Mouse (Mus musculus) embryonic fibroblast, embryonic 13.5 days (primary cell): ENCODE measurements around the gene Bpgm. TPM values are rescaled to one million over a fixed set of nuclear protein-coding genes. Genes with fewer than 3 reads are reported as not detected.

Source experiments
- H3K27ac ChIP-seq: 2 replicates; pipeline ENCODE4 v1.5.1; 2012; ENCODE audit warnings: low read length, control low read depth, inconsistent platforms; ENCODE audit not compliant: insufficient read depth
- H3K4me1 ChIP-seq: 2 replicates; pipeline ENCODE4 v1.6.1; 2011; ENCODE audit warnings: low read length; ENCODE audit not compliant: control insufficient read depth, insufficient read depth
- H3K4me3 ChIP-seq: 2 replicates; pipeline ENCODE4 v1.5.1; 2011; ENCODE audit warnings: mild to moderate bottlenecking, control low read depth, low read length; ENCODE audit not compliant: insufficient read depth
- CTCF ChIP-seq: IDR thresholded peaks from 2 replicates; pipeline ENCODE4 v1.5.1; 2011; ENCODE audit warnings: mild to moderate bottlenecking, control low read depth, low read length, moderate library complexity, borderline replicate concordance; ENCODE audit not compliant: insufficient read depth
- POLR2A ChIP-seq: IDR thresholded peaks from 2 replicates; pipeline ENCODE4 v1.6.1; 2011; ENCODE audit warnings: low read depth, mild to moderate bottlenecking, control low read depth, low read length, moderate library complexity
- polyA plus RNA-seq: library from polyadenylated mRNA; stranded (reverse); fragments of >200 nt; gene quantifications from 2 replicates; pipeline ENCODE4 v1.2.4, GENCODE M21; 2011; ENCODE audit warnings: low read depth; ENCODE audit not compliant: missing spikeins, insufficient read length

The Bpgm gene
- polyA plus RNA-seq, 1 experiment = 40.9 TPM

DNA sequence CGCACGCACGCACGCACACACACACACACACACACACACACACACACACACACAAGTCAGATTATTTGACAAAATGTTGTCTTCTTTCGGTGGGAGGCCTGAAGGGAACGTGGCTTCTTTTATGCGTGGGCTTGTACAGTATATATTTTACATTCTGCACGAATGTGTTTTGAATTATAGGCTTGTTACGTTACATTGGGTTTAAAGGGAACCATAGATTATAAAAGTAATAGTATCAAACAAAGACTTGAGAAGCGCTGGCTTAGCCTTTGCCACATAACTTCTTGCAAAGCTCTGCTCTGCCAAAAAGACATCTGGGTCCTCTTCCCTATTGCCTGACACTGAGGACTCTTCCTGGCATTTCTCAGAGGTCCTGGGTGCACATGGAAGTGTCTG lies 68.2 kb downstream of the Bpgm start:
- Histone ChIP-seq H3K27ac (peak overlapping the region; percentile 71), H3K4me3 (no peak overlapping the region), H3K4me1 (peaks cover 20% of the 10 kb centered on the region)
- TF ChIP-seq CTCF (no peak), POLR2A (no peak)

DNA sequence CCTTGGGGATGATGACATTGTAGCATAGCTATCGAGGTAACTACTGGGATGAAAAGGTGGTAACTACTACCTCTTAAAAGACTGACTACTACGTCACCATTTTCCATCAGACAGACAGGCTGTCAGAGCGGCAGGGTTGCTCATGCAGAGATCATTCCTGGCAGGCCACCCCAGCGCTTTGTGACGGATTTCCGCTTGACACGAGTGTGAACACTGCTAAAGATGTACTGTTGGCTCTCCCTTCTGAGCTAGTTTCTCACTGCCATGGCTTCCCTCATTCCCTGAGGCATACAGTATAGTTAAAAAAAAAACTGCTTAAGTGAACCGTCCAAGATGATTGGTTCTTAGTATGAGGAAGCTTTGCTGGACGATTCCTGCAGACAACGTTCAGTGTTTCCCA lies 69.3 kb downstream of the Bpgm start:
- TF ChIP-seq POLR2A = no peak
- TF ChIP-seq CTCF = no peak
- Histone ChIP-seq H3K4me3 (no peak overlapping the region), H3K4me1 (peaks cover 20% of the 10 kb centered on the region), H3K27ac (no peak overlapping the region)

DNA sequence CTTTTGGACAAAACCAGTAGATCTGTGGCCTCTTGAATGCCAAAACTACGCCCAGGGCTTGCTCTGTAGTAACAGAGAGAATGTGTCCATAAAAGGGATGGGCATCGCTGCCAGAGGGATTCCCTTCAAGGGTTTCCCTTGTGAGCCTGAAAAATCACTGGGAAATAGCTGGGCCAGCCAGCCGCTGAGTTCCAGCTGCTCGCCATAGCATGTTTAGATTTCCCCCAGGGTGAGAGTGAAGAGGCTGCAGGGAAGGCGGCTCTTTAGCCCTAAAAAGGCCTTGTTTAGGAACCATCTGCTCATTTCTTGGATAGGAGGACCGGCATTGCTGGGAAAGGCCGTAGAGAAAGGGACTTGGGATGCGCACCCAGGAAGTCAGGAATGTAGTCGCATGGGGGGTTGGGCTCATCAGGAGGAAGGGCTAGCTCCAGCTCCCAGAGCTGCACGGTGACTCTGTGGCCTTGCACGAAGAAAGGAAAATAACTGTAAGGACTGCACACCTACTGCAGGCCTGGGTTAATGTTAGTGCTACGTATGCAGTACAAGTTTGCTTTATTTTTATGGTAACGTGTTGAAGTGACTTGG lies 72.5 kb downstream of the Bpgm start:
- Histone ChIP-seq H3K4me1 (peaks cover 13% of the 10 kb centered on the region), H3K4me3 (no peak overlapping the region), H3K27ac (no peak overlapping the region)
- TF ChIP-seq POLR2A = no peak
- TF ChIP-seq CTCF = no peak

- peaks cover 10% of the 10 kb centered on the region; the same call in 1 of the 2 replicates for H3K4me1 ChIP-seq
- TF ChIP-seq CTCF (peak; percentile 61; the same call in 1 of the 2 replicates), POLR2A (no peak)
- H3K27ac ChIP-seq = no peak overlapping the region
- no peak overlapping the region for H3K4me3 ChIP-seq
Observed at GRCm38 (mm10) chr6:34549017-34549416, 73.0 kb downstream of the Bpgm start.

DNA sequence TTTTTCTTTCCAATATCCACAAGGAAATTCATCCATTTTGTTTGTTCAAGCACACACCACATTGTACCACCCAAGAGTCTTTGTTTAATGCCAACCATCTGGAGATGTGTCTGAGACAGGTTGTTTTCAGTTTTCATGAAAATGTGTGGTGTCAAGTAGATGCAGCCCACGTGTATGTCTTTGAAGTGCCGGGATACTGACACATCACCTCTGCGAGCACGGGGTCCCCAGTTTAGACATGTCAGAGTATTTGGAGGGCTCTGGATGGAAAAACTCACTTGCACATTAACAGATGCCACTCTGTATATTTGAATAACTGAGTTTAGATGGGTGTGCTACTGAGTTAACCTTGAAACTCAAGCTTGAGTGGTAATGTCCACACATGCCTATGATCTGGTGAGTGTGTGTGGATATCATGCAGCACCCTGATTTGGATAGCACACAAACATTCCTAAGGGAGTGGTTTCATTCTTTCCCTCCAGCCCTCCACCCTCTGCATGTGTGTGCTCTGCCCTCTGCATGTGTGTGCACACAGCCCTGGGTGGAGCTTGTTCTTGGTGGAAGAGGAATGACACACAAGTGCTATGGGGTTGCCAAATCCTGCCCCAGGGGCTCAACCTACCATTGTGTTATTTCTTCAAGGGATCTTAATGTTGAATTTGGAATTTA lies 76.6 kb downstream of the Bpgm start:
- TF ChIP-seq POLR2A (no peak), CTCF (no peak)
- Histone ChIP-seq H3K4me1 (peaks cover 5% of the 10 kb centered on the region; the same call in 1 of the 2 replicates), H3K27ac (no peak overlapping the region), H3K4me3 (no peak overlapping the region)

DNA sequence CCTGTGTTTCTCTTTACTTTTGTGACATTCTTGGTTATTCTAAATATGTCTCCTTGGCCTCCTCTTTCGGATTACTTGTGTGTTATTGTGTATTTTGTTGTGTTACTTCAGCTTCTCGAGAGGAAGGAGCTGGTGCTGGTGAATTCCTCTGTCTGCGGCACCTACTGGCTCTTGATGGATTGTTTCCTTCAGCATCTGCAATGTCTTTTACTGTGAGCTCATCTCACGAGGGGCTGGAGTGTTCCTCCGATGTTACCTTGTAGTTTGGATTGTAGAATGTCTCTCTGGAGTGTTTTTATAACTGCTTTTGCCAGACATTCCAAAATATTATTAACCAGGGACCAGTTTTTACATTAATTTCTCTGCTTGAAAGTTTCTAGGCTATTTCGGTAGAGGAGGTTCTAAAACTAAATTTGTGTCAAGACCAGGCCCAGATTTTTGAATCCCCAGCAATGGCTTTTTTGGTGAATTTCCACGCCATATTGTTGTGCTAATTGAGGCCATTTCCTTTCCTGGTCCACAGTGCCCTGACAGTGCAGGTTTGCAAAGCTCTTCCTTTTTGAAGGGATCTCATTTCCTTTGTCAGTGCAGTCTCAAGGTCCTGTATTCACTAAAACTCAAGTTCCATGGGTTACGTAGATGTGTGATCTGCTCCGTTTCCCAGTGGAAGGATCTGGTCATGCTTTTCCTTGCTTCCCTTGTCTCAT lies 78.4 kb downstream of the Bpgm start:
- Histone ChIP-seq H3K4me1 (no peaks in the 10 kb centered on the region), H3K4me3 (no peak overlapping the region), H3K27ac (no peak overlapping the region; the same call in 1 of the 2 replicates)
- no peak for TF ChIP-seq CTCF
- TF ChIP-seq POLR2A = no peak

Other genes with a start within 250 kb of the Bpgm start
- gene Akr1b3, start 158.7 kb upstream of the Bpgm start, polyA plus RNA-seq = 99.7 and 105 TPM in 2 replicates
- 53.5 and 71.1 TPM in 2 replicates for gene Akr1b8, start 122.1 kb upstream of the Bpgm start, polyA plus RNA-seq
- 19.9 and 27.7 TPM in 2 replicates for gene Akr1b10, start 92.0 kb upstream of the Bpgm start, polyA plus RNA-seq
- not detected in 2 replicates for gene Akr1b7, start 63.9 kb upstream of the Bpgm start, polyA plus RNA-seq
- 1,420 and 1,765 TPM in 2 replicates for gene Cald1, start 122.3 kb downstream of the Bpgm start, polyA plus RNA-seq